Mouse (Mus musculus): ENCODE measurements around the gene Cetn2. TPM values are rescaled to one million over a fixed set of nuclear protein-coding genes. Genes with fewer than 3 reads are reported as not detected.

Gene Cetn2
- 0.41 and 0.56 TPM in 2 replicates for polyA plus RNA-seq (2012; rRNA removed)

GRCm38 (mm10) chrX:72917884-72918681, at the start of gene Cetn2, which contains the start of gene Nsdhl:
Gene Cetn2, minus strand, starts transcription at chrX:72918411.
Gene Nsdhl, plus strand, starts transcription at chrX:72918557.

Other genes with a start within 250 kb of the Cetn2 start
- 0.03 and 0.04 TPM in 2 replicates for gene Gabrq, start 93.2 kb downstream of the Cetn2 start, polyA plus RNA-seq (2012; rRNA removed)
- 3.7 and 5.7 TPM in 2 replicates for gene Nsdhl, start 146 bp upstream of the Cetn2 start, polyA plus RNA-seq (2012; rRNA removed)
- gene Zfp185, start 68.9 kb upstream of the Cetn2 start, polyA plus RNA-seq (2012; rRNA removed) = 1.2 and 1.7 TPM in 2 replicates
- gene Pnma5, start 118.7 kb upstream of the Cetn2 start, polyA plus RNA-seq (2012; rRNA removed) = not detected in 2 replicates
- gene Pnma3, start 146.4 kb upstream of the Cetn2 start, polyA plus RNA-seq (2012; rRNA removed) = not detected in 2 replicates
- not detected in 2 replicates for gene Xlr4a, start 164.1 kb upstream of the Cetn2 start, polyA plus RNA-seq (2012; rRNA removed)
- 0.29 and 1.0 TPM in 2 replicates for gene Xlr3a, start 178.7 kb upstream of the Cetn2 start, polyA plus RNA-seq (2012; rRNA removed)
- 0.02 TPM in 1 of 2 replicates, not detected in the other for gene Gm14685, start 198.6 kb upstream of the Cetn2 start, polyA plus RNA-seq (2012; rRNA removed)
- not detected in 2 replicates for gene Xlr5b, start 230.4 kb upstream of the Cetn2 start, polyA plus RNA-seq (2012; rRNA removed)
- not detected in 2 replicates for gene DXBay18, start 231.0 kb upstream of the Cetn2 start, polyA plus RNA-seq (2012; rRNA removed)

All from stomach, adult 2 months (tissue).